Mouse (Mus musculus) lung, embryonic 15.5 days (tissue): ENCODE data around the gene Dhx37. TPM values are rescaled to one million over a fixed set of nuclear protein-coding genes. Genes with fewer than 3 reads are reported as not detected.

Experiments
- ATAC-seq: fragments of 200-750 bp; cut with Nextera tagmentation; 2 replicates; pipeline ENCODE4 v1.8.0; 2017; ENCODE audit warnings: moderate number of reproducible peaks, borderline replicate concordance; ENCODE audit not compliant: low FRiP score, low TSS enrichment; ENCODE audit errors: extremely low read depth
- H3K27ac ChIP-seq: fragments of 300-500 bp; sonication (generic); 2 replicates; pipeline ENCODE4 v1.5.1; 2015; ENCODE audit warnings: moderate library complexity, mild to moderate bottlenecking, inconsistent platforms
- H3K27me3 ChIP-seq: fragments of 300-500 bp; sonication (generic); 2 replicates; pipeline ENCODE4 v1.6.1; 2015; ENCODE audit warnings: inconsistent platforms
- H3K36me3 ChIP-seq: fragments of 300-500 bp; sonication (generic); 2 replicates; pipeline ENCODE4 v1.6.1; 2015; ENCODE audit warnings: inconsistent platforms
- H3K4me1 ChIP-seq: fragments of 300-500 bp; sonication (generic); 2 replicates; pipeline ENCODE4 v1.6.1; 2015; ENCODE audit warnings: inconsistent platforms
- H3K4me2 ChIP-seq: fragments of 300-500 bp; sonication (generic); 2 replicates; pipeline ENCODE4 v1.6.1; 2015; ENCODE audit warnings: inconsistent platforms, mild to moderate bottlenecking, moderate library complexity
- H3K4me3 ChIP-seq: fragments of 300-500 bp; sonication (generic); 2 replicates; pipeline ENCODE4 v1.5.1; 2015; ENCODE audit warnings: mild to moderate bottlenecking, inconsistent platforms
- H3K9ac ChIP-seq: fragments of 300-500 bp; sonication (generic); 2 replicates; pipeline ENCODE4 v1.6.1; 2015; ENCODE audit warnings: inconsistent platforms
- H3K9me3 ChIP-seq: fragments of 300-500 bp; sonication (generic); 2 replicates; pipeline ENCODE4 v1.6.1; 2016; ENCODE audit warnings: inconsistent platforms
- WGBS: fragments of 180-500 bp; shearing (Covaris S2); methylation state at CpG from one replicate; pipeline ENCODE4 v1.1.7; 2015; 5-methylcytosine and 5-hydroxymethylcytosine counted together
- polyA plus RNA-seq: library from polyadenylated mRNA; unstranded; fragments of >200 nt; fragmentation: Nextera tagmentation; extraction: Ambion mirVana; gene quantifications from 2 replicates; pipeline ENCODE4 v1.2.1, GENCODE M21; 2015

The Dhx37 gene
- polyA plus RNA-seq, 1 experiment from 2014 or later, result 11.7 TPM

- WGBS, result 70% methylated on average over 2 of the region's 2 CpGs
- Histone ChIP-seq H3K4me3 (0 out of 2 replicates have a peak overlapping the region, but pooled peaks have one; percentile 0), H3K27ac (no peak overlapping the region), H3K9me3 (no peaks in the 10 kb centered on the region), H3K9ac (no peak overlapping the region), H3K27me3 (no peaks in the 10 kb centered on the region), H3K4me1 (peaks cover 31% of the 10 kb centered on the region), H3K4me2 (no peak overlapping the region; the same call in 1 of the 2 replicates), H3K36me3 (peaks cover 24% of the 10 kb centered on the region)
- ATAC-seq, result no peak
Observed at GRCm38 (mm10) chr5:125384512-125385214, 49.3 kb downstream of the Dhx37 start.

DNA sequence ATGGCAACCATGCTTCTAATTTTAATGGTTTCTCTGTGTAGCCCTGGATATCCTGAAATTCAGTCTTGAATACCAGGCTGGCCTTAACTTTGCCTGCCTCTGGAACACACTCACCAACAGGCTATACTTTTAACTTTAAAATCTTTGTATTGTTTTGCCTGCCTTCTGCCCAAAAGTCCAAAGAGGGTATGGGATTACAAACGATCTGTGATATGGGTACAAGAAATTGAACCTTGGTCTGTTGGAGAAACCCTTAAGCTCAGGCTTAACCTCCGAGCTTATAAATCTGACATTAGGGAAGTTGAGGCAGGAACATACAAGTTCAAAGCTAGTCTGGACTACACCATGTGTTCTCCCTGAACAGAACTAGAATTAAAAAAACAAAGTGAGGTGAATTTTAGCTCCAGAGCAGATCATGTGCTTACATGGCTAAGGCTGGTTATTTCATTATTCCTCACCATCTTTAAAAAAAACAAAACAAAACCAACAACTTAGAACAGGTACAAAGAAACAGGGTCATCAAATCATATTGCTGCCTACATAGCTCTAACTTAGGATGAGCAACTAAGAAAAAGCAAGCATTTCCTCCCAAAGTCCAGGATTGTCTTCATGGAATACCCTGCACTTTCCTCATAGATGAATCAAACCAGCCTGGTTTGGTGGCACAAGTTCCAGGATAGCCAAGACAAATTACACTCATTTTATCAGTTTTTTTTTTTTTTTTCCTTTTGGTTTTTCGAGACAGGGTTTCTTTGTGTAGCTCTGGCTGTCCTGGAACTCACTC is 50.1 kb downstream of the Dhx37 start:
- peaks cover 31% of the 10 kb centered on the region for H3K4me1 ChIP-seq
- ATAC-seq, result no peak

GRCm38 (mm10) chr5:125382673-125383558 is 51.0 kb downstream of the Dhx37 start:
- peak; percentile 84 for ATAC-seq
- peak overlapping the region; percentile 23; the same call in 1 of the 2 replicates for H3K27ac ChIP-seq

More for the DNA sequence above, 50.1 kb downstream of the Dhx37 start:
- no peaks in the 10 kb centered on the region for H3K27me3 ChIP-seq
- H3K9me3 ChIP-seq, result no peaks in the 10 kb centered on the region
- H3K4me2 ChIP-seq, result no peak overlapping the region
- no peak overlapping the region for H3K4me3 ChIP-seq
- H3K36me3 ChIP-seq, result peaks cover 24% of the 10 kb centered on the region
- 66% methylated on average over 3 of the region's 3 CpGs for WGBS
- no peak overlapping the region for H3K27ac ChIP-seq
- H3K9ac ChIP-seq, result no peak overlapping the region

DNA sequence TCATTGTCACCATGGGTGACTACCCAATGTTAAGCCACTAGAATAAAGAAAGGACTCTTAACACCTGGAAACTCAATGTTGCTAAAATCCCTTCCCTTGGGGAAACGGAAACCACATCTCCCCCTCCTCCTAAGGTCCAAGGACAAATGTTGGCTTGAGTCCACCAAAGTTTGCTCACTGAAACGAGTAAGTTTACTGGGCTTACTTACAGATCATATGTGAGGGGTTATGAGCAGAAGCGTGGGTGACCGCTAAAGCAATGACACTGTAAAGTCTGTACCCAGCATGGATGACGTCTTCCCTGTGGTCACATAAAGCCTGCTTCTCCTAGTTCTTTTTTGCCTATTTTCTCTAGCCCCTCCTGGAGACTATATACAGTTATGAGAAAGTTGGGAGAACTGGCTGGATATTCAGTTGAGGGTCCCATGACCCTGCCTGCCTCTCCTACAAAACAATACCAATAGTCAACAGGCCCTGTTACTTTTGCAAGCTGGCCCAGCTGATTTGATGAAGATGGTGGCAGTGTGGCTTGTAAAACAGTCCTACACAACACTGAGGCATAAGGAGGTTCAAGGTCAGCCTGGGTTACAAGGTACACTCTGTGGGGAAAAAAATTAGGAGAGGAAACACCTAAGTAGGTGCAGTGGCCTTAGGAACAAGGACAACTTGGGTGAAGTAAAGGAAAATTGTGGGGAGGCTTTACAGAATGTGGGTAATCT is 51.8 kb downstream of the Dhx37 start:
- no peak for ATAC-seq
- no peak overlapping the region for H3K9ac ChIP-seq
- H3K27ac ChIP-seq, result no peak overlapping the region
- 54% methylated on average over 5 of the region's 5 CpGs for WGBS
- H3K4me2 ChIP-seq, result no peak overlapping the region
- H3K36me3 ChIP-seq, result peaks cover 24% of the 10 kb centered on the region
- H3K9me3 ChIP-seq, result no peaks in the 10 kb centered on the region
- H3K4me1 ChIP-seq, result peaks cover 24% of the 10 kb centered on the region
- H3K27me3 ChIP-seq, result no peaks in the 10 kb centered on the region
- H3K4me3 ChIP-seq, result no peak overlapping the region

More at GRCm38 (mm10) chr5:125382673-125383558, 51.0 kb downstream of the Dhx37 start:
- peaks cover 24% of the 10 kb centered on the region for H3K4me1 ChIP-seq
- no peaks in the 10 kb centered on the region for H3K9me3 ChIP-seq
- WGBS, result 45% methylated on average over 6 of the region's 6 CpGs
- H3K9ac ChIP-seq, result no peak overlapping the region
- no peak overlapping the region for H3K4me2 ChIP-seq
- no peak overlapping the region for H3K4me3 ChIP-seq
- peaks cover 24% of the 10 kb centered on the region for H3K36me3 ChIP-seq
- no peaks in the 10 kb centered on the region for H3K27me3 ChIP-seq

- 0 out of 2 replicates have a peak, but pooled peaks cover 7% of the 10 kb centered on the region for H3K4me1 ChIP-seq
- no peak for ATAC-seq
- 77% methylated on average over 5 of the region's 5 CpGs for WGBS
Observed at GRCm38 (mm10) chr5:125378919-125379318, 55.0 kb downstream of the Dhx37 start.

DNA sequence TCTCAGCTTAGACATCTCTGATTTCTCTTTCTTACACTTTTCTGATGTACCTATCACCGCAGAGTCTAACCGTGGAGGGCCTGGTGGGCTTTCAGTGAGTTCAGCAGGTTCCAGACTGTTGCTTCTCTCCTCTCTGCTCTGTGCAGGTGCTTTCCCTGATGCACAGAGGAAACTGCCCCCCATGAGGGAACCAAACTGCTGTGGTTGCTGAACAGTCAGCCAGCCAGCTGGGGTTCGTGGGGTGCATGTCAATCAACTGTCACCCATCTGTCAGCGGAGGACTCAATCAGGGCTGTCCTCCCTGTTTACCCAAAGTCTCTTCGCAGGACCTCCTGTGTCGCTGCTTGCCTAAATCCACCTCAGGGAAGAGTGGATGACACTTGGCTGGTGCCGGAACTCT is 56.7 kb downstream of the Dhx37 start:
- Histone ChIP-seq H3K9ac (no peak overlapping the region), H3K4me3 (no peak overlapping the region), H3K9me3 (no peaks in the 10 kb centered on the region), H3K4me1 (0 out of 2 replicates have a peak, but pooled peaks cover 5% of the 10 kb centered on the region), H3K4me2 (no peak overlapping the region), H3K27me3 (no peaks in the 10 kb centered on the region), H3K27ac (no peak overlapping the region), H3K36me3 (no peaks in the 10 kb centered on the region)
- WGBS, result 58% methylated on average over 7 of the region's 7 CpGs
- ATAC-seq, result no peak

More at GRCm38 (mm10) chr5:125378919-125379318, 55.0 kb downstream of the Dhx37 start:
- Histone ChIP-seq H3K4me2 (no peak overlapping the region), H3K27me3 (no peaks in the 10 kb centered on the region), H3K9me3 (no peaks in the 10 kb centered on the region), H3K36me3 (peaks cover 3% of the 10 kb centered on the region; the same call in 1 of the 2 replicates), H3K9ac (no peak overlapping the region), H3K4me3 (no peak overlapping the region), H3K27ac (no peak overlapping the region)

DNA sequence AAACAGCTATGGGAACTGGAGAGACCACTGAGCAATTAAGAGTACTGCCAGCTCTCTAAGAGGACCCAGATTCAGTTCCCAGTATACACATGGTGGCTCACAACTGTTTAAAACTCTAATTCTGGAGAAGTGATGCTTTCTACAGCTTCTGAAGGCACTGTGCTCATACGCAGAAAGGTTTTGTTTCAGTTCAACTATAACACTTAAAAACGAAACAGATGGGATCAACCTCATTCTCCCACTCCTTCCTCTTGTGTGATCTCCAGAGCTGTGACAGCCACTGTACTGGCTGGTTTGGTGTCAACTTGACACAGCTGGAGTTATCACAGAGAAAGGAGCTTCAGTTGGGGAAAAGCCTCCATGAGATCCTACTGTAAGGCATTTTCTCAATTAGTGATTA is 58.0 kb downstream of the Dhx37 start:
- Histone ChIP-seq H3K4me1 (no peaks in the 10 kb centered on the region), H3K27me3 (no peaks in the 10 kb centered on the region), H3K27ac (no peak overlapping the region), H3K36me3 (no peaks in the 10 kb centered on the region), H3K4me2 (no peak overlapping the region), H3K4me3 (no peak overlapping the region), H3K9ac (no peak overlapping the region), H3K9me3 (no peaks in the 10 kb centered on the region)
- WGBS, result 85% methylated on average over 2 of the region's 2 CpGs
- ATAC-seq, result no peak

DNA sequence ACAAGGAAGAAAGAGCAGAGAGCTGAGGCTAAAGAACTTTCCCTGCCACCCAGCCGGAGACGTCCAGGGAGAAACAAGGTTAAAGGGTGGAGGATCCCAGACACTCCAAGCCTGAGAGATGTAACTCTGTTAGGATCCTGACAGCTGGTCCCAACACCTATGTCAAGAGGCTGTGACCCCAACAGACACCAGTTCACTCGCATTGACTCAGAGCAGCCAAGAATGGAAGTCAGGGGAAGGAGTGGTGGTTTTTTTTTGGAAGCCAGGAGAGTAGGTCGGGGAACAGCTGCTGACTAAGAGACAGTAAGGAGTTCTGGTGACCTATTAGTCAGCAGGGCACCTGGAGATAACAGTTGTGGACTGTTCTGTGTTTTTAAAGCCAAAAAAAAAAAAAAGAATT is 61.9 kb downstream of the Dhx37 start:
- H3K4me2 ChIP-seq, result no peak overlapping the region
- no peak for ATAC-seq
- no peaks in the 10 kb centered on the region for H3K36me3 ChIP-seq
- no peak overlapping the region for H3K27ac ChIP-seq
- H3K9ac ChIP-seq, result no peak overlapping the region
- 69% methylated on average over 4 of the region's 4 CpGs for WGBS
- H3K4me1 ChIP-seq, result no peaks in the 10 kb centered on the region
- H3K27me3 ChIP-seq, result no peaks in the 10 kb centered on the region
- H3K4me3 ChIP-seq, result no peak overlapping the region
- no peaks in the 10 kb centered on the region for H3K9me3 ChIP-seq

DNA sequence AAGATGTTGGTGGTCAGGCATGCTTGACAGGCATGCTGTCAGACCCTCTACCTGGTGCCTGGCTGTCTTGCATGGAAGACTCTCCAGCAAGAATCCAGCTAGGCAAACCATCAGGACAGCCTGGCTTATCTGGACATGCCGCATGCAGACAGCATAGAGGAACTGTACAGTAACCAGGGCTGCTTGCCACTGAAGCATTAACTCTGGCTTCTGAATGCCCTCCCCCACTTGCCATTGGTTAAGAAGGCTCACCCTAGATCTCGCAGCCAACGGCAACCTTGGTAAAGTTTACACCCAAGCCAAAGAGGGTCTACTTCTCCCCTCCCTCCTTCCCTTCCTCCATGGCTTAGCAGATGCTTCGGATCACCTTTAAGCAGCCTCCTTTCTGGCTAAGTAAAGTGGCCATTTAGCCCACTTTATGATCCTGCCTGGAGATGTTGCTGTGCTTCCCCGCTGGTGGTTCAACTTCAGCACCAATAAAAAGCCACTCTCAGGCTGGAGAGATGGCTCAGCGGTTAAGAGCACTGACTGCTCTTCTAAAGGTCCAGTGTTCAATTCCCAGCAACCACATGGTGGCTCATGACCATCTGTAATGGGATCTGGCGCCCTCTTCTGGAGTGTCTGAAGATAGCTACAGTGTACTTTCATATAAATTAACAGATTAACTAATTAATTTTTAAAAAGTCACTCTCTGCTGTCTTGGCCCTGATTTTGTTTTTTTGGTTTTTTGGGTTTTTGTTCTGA is 62.8 kb downstream of the Dhx37 start:
- no peaks in the 10 kb centered on the region for H3K9me3 ChIP-seq

GRCm38 (mm10) chr5:125368568-125368967 is 65.4 kb downstream of the Dhx37 start:
- Histone ChIP-seq H3K36me3 (no peaks in the 10 kb centered on the region), H3K9ac (no peak overlapping the region), H3K27me3 (no peaks in the 10 kb centered on the region), H3K9me3 (no peaks in the 10 kb centered on the region), H3K27ac (no peak overlapping the region), H3K4me2 (no peak overlapping the region), H3K4me1 (0 out of 2 replicates have a peak, but pooled peaks cover 4% of the 10 kb centered on the region), H3K4me3 (no peak overlapping the region)
- WGBS, result 2% methylated on average over 4 of the region's 4 CpGs
- no peak; the same call in 1 of the 2 replicates for ATAC-seq

More for the DNA sequence above, 62.8 kb downstream of the Dhx37 start:
- 70% methylated on average over 7 of the region's 7 CpGs for WGBS
- H3K4me3 ChIP-seq, result no peak overlapping the region
- H3K9ac ChIP-seq, result no peak overlapping the region
- no peaks in the 10 kb centered on the region for H3K4me1 ChIP-seq
- ATAC-seq, result no peak
- no peaks in the 10 kb centered on the region for H3K36me3 ChIP-seq
- H3K27me3 ChIP-seq, result no peaks in the 10 kb centered on the region
- no peak overlapping the region for H3K4me2 ChIP-seq
- no peak overlapping the region for H3K27ac ChIP-seq
